ENCODE assay signal across 8 mouse cellular contexts in genomic region chr1:168221071-168221521, GRCm38 (mm10).
A peak's percentile ranks its signal among the peaks of the same experiment; 100 is the strongest.
DNase-seq lines count a peak whose midpoint lies in the region; ATAC-seq and TF ChIP-seq lines count a peak whose summit lies in the region.

No protein-coding gene starts in this region.

- no peak for DNase-seq in heart, adult 9 months (ENCODE audit: low spot score in 2 of 2)
- DNase-seq in cerebellum, adult 9-11 months: peak; percentile 59
- peak; percentile 43 for DNase-seq in lung, embryonic 14.5 days
- no peak for DNase-seq in ovary, adult 18-20 months (ENCODE audit: low spot score)
- DNase-seq in adipocyte (ENCODE audit: low spot score): no peak

- no peaks in the 10 kb centered on the region for H3K27me3 ChIP-seq in heart, embryonic 16.5 days (ENCODE audit: control insufficient read depth, insufficient read depth, low read length)
- no peaks in the 10 kb centered on the region for H3K27me3 ChIP-seq in lung, embryonic 14.5 days (ENCODE audit: insufficient read depth, low read length)

- no peaks in the 10 kb centered on the region for H3K9me3 ChIP-seq in heart, embryonic 16.5 days (replicated peaks; ENCODE audit: control insufficient read depth, low read length)
- no peaks in the 10 kb centered on the region for H3K9me3 ChIP-seq in lung, embryonic 14.5 days (ENCODE audit: low read depth, low read length)

- no peaks in the 10 kb centered on the region for H3K36me3 ChIP-seq in heart, embryonic 16.5 days (ENCODE audit: control insufficient read depth, insufficient read depth)
- H3K36me3 ChIP-seq in lung, embryonic 14.5 days (ENCODE audit: insufficient read depth): no peaks in the 10 kb centered on the region

- peak overlapping the region; percentile 6 for H3K4me2 ChIP-seq in heart, embryonic 16.5 days (ENCODE audit: low read depth, low read length)
- no peak overlapping the region for H3K4me2 ChIP-seq in lung, embryonic 14.5 days

- 0 out of 2 replicates have a peak overlapping the region, but pooled peaks have one; percentile 12 for H3K4me3 ChIP-seq in heart, embryonic 16.5 days (ENCODE audit: low read length)
- no peak overlapping the region for H3K4me3 ChIP-seq in lung, embryonic 14.5 days (ENCODE audit: low read depth, low read length)

- ATAC-seq in heart, embryonic 16.5 days (replicated peaks; ENCODE audit: extremely low read depth, insufficient read depth, low FRiP score): peak; percentile 45; the same call in 1 of the 2 replicates
- peak; percentile 14 to 18; a peak in 1 of 4 replicates for ATAC-seq in hematopoietic stem cell, adult 5-6 weeks (replicated peaks in 1 of 2; ENCODE audit: insufficient read depth in 1 of 2, low FRiP score in 2 of 2, low TSS enrichment in 1 of 2, low read depth in 1 of 2, poor library complexity in 2 of 2, severe bottlenecking in 2 of 2)
- ATAC-seq in lung, embryonic 14.5 days (ENCODE audit: insufficient read depth): peak; percentile 41; the same call in 1 of the 2 replicates
- ATAC-seq in CD4-positive, CD25-positive, alpha-beta regulatory T cell, adult 4 months: no peak

- TF ChIP-seq CTCF in lung, embryonic 14.5 days (IDR thresholded peaks at IDR 0.05; ENCODE audit: low read depth): peak; percentile 29; the same call in 1 of the 2 replicates

- no peak overlapping the region for H3K9ac ChIP-seq in heart, embryonic 16.5 days (ENCODE audit: low read length)
- H3K9ac ChIP-seq in lung, embryonic 14.5 days: no peak overlapping the region

- peaks cover 29% of the 10 kb centered on the region for H3K4me1 ChIP-seq in heart, embryonic 16.5 days (ENCODE audit: control insufficient read depth, insufficient read depth, low read length)
- peaks cover 13% of the 10 kb centered on the region for H3K4me1 ChIP-seq in lung, embryonic 14.5 days (ENCODE audit: insufficient read depth)

- 38% methylated on average over 14 of the region's 14 CpGs for WGBS in heart, embryonic 16.5 days
- WGBS in lung, embryonic 14.5 days: 61% methylated on average over 14 of the region's 14 CpGs

- H3K27ac ChIP-seq in heart, embryonic 16.5 days (ENCODE audit: low read length): peak overlapping the region; percentile 35; the same call in 1 of the 2 replicates
- H3K27ac ChIP-seq in lung, embryonic 14.5 days (ENCODE audit: low read depth): no peak overlapping the region

Comparison
In these comparisons a context has a peak if more than half of its experiments do, and no peak if none do; other contexts are left out.
1. DNase-seq: peak in cerebellum, adult 9-11 months (single experiment) and lung, embryonic 14.5 days (single experiment); none in heart, adult 9 months (0 of 2), ovary, adult 18-20 months (single experiment) and adipocyte (single experiment).